Mouse (Mus musculus) kidney, postnatal 36 days (tissue): ENCODE measurements around the gene Pced1b.
"Not testable (repeated sequence)": the region's sequence is repeated elsewhere in the genome, so short reads cannot be mapped to it uniquely, and the experiment has no call there.

Experiments
- DNase-seq, 2 experiments: peaks; one replicate each; pipeline ENCODE4 v3.0.0; 2021 to 2022; ENCODE audit warnings: mixed read lengths in 2 of 2

Pced1b gene

GRCm38 (mm10) chr15:97374085-97374844 is 127.4 kb downstream of the Pced1b start:
- DNase-seq: no peak

GRCm38 (mm10) chr15:97374845-97375720 is 128.2 kb downstream of the Pced1b start:
- DNase-seq: no peak

- no peak for DNase-seq
Measured at GRCm38 (mm10) chr15:97376081-97376742, 129.3 kb downstream of the Pced1b start.

- peak; percentile 10 to 17 for DNase-seq
Measured at GRCm38 (mm10) chr15:97376792-97377222, 129.9 kb downstream of the Pced1b start.

DNA sequence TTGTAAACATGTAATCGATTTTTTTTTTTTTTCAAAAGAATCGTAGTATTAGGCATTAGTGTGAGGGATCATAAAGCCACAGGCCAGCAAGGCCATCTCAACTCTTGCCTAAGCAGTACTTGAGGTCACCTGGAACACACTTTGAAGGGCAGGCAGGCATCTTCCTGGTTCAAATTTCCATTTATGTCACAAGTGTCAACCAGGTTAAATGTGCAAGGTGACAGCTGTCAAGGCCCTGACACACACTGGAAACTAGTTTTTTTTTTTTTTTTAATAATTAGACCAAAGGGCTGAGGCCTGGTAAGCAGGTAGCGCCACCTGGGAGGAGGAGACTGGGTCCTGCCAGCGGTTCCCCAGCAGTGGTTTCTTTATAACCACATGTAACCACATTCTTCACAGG is 131.2 kb downstream of the Pced1b start:
- DNase-seq: no peak

GRCm38 (mm10) chr15:97379489-97380304 is 132.8 kb downstream of the Pced1b start:
- no peak for DNase-seq

DNA sequence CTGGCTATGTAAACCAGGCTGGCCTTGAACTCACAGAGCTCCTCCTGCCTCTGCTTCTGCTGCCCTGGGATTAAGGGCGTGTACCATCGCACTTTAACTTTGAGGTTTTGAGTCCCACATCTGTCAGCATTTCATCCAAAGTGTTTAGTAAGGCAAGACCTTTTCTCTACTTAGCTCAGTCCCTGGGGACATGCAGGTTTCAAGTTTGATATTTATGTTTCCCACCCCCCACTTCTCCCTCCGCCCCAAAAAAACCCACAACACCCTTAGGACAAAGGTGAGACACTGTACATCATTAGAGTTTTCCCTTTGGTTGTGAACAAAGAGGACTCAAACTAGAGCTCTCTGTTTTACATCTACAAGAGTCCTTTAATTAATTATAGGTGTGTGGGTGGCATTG is 135.7 kb downstream of the Pced1b start:
- DNase-seq: no peak

- no peak for DNase-seq
Measured at GRCm38 (mm10) chr15:97383523-97384141, 136.7 kb downstream of the Pced1b start.

GRCm38 (mm10) chr15:97384170-97385018 is 137.5 kb downstream of the Pced1b start:
- no peak for DNase-seq

DNA sequence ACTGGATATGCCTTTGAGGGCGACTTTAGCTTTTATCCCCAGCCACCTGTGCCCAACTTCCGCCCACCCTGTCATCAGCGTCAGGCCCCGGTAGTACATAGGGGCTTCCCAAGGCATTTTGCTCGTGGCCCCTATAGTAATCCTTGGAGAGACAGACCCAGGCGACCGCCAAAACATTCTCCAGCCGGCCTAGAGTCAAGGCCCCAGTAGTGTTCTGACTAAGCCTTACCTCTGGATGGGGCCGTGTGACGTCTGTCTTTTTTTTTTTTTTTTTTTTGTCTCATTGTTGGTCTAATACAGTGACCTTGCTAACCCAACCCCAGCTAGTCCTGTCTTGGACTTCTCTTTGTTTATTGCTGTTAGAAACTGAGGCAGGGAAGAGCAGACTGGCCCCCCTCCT is 138.3 kb downstream of the Pced1b start:
- not testable (repeated sequence) for DNase-seq

DNA sequence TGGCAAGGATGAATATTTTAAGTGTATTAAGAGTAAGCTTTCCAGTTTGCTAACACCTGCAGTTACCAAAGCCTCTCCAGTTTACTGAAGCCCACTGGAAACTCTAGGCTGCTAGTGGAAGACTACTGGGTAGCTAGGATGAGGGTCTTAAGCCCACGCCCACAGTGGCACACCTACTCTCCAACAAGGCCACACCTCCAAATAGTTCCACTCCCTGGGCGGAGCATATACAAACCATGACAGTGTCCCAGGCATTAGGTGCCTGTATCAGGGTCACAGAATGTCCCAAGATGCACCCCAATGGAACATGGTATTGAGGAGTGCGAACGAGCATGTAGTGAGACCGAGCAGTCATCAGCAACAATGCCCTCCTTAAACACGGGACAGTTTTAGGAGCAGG is 140.9 kb downstream of the Pced1b start:
- DNase-seq: no peak

GRCm38 (mm10) chr15:97389577-97389976 is 142.7 kb downstream of the Pced1b start:
- no peak for DNase-seq

- no peak for DNase-seq
Measured at GRCm38 (mm10) chr15:97390778-97391177, 143.9 kb downstream of the Pced1b start.

DNA sequence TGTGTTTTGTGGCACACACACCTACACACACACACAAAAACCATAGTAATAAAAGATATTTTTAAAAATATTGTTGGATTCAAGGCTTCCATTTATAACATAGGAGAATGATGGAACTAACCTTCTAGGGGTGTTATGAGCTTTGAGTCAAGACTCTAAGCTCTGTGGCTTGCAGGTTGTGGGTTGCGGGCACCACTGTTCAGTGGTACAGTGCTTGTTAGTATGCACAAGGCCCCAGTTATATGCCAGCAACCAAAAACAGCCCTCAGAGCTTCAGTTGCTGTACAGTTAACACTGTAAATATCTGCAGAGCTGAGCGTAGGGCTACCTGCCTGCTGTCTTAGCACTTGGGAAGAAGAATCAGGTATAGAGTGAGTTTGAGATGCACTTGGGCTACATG is 144.5 kb downstream of the Pced1b start:
- DNase-seq: no peak

DNA sequence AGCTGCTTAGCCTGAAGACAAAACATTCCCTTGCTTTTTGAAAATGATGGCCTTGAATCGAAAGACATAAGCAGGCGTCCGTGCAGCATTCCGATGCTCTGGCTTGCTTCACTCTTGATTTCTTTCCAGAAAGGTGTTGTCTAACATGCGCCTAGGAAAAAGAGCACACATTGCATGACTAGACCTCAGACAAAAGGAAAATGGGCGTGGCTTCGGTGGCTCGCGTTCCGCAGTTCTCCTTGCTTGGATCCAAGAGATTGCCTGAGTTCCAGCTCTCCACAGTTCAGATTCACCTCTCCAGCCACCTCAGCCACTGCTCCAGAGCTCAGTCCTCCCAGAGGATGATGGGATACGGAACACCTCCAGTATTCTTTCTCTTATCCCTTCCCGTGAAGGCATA is 147.7 kb downstream of the Pced1b start:
- DNase-seq: no peak

- DNase-seq: no peak
Measured at GRCm38 (mm10) chr15:97396586-97397299, 149.8 kb downstream of the Pced1b start.

GRCm38 (mm10) chr15:97397793-97398192 is 150.9 kb downstream of the Pced1b start:
- no peak for DNase-seq

- no peak for DNase-seq
Measured at GRCm38 (mm10) chr15:97400866-97401265, 154.0 kb downstream of the Pced1b start.

- no peak for DNase-seq
Measured at GRCm38 (mm10) chr15:97404483-97404882, 157.6 kb downstream of the Pced1b start.

DNA sequence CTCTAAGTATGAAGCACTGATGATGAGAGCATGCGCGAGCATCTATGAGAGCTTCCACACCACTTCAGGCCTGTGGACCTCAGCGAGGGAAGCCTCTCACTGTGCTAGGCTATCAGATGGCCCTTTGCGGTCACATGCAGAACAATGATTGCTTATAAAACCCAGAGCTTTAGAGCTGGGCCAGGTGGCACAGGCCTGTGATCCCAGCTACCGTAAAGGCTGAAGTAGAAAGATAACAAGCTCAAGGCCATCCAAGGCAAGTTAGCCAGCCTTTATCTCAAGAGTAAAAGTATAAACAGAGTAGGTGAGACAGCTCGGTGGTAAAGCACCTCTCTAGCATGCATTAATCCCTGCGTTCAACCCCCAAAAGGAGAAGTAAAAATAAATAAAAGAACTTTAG is 158.1 kb downstream of the Pced1b start:
- no peak for DNase-seq
